Mouse (Mus musculus) brain, embryonic 14.5 days (tissue): ENCODE results near the gene Osbp2.

Experiments
- CTCF ChIP-seq: fragments of 200-500 bp; IDR thresholded peaks from 2 replicates; pipeline ENCODE4 v1.5.1; 2012; ENCODE audit warnings: inconsistent platforms, mild to moderate bottlenecking, moderate library complexity, borderline replicate concordance; ENCODE audit not compliant: insufficient read depth, insufficient read length; ENCODE audit errors: extremely low read depth
- POLR2A ChIP-seq: fragments of 200-500 bp; IDR thresholded peaks from 2 replicates; pipeline ENCODE4 v1.6.1; 2012; ENCODE audit warnings: mild to moderate bottlenecking, inconsistent platforms, borderline replicate concordance; ENCODE audit not compliant: poor library complexity, insufficient read depth, insufficient read length, severe bottlenecking; ENCODE audit errors: extremely low read depth

GRCm38 (mm10) chr11:3752766-3753165 lies 110.9 kb downstream of the Osbp2 start:
- no peak for TF ChIP-seq CTCF
- TF ChIP-seq POLR2A, result no peak
